Mouse (Mus musculus): ENCODE results near the gene Cabp2.
"Not testable (repeated sequence)": the region's sequence is repeated elsewhere in the genome, so short reads cannot be mapped to it uniquely, and the experiment has no call there.

Cabp2 gene

GRCm38 (mm10) chr19:4125268-4125667, 43.9 kb downstream of the Cabp2 start:
- not testable (repeated sequence) for DNase-seq (ENCODE audit: low read depth)

GRCm38 (mm10) chr19:4125741-4126696, 44.6 kb downstream of the Cabp2 start, which contains the start of gene Aip:
TSS of gene Aip (minus strand) at chr19:4125858.
- peak; percentile 93 for DNase-seq (ENCODE audit: low read depth)

GRCm38 (mm10) chr19:4126759-4127495, 45.5 kb downstream of the Cabp2 start:
- no peak for DNase-seq (ENCODE audit: low read depth)

- DNase-seq (ENCODE audit: low read depth): no peak
Measured at GRCm38 (mm10) chr19:4129462-4129861, 48.1 kb downstream of the Cabp2 start.

- DNase-seq (ENCODE audit: low read depth): no peak
Measured at GRCm38 (mm10) chr19:4130106-4130505, 48.7 kb downstream of the Cabp2 start.

GRCm38 (mm10) chr19:4131075-4131474, 49.7 kb downstream of the Cabp2 start:
- DNase-seq (ENCODE audit: low read depth): peak; percentile 55

GRCm38 (mm10) chr19:4131768-4132167, 50.4 kb downstream of the Cabp2 start:
- DNase-seq (ENCODE audit: low read depth): no peak

GRCm38 (mm10) chr19:4134354-4134753, 53.0 kb downstream of the Cabp2 start:
- no peak for DNase-seq (ENCODE audit: low read depth)

- not testable (repeated sequence) for DNase-seq (ENCODE audit: low read depth)
Measured at GRCm38 (mm10) chr19:4135229-4135962, 54.0 kb downstream of the Cabp2 start.

GRCm38 (mm10) chr19:4135963-4136345, 54.6 kb downstream of the Cabp2 start:
- DNase-seq (ENCODE audit: low read depth): not testable (repeated sequence)

- no peak for DNase-seq (ENCODE audit: low read depth)
Measured at GRCm38 (mm10) chr19:4136463-4136862, 55.1 kb downstream of the Cabp2 start.

Data from c-Kit-positive CD71-positive TER-119-negative erythroid progenitor cells, embryonic 14.5 days (primary cell).